Mouse (Mus musculus): ENCODE measurements at regions not wholly inside any gene's neighbourhood (a gene's known extent, or its start where the extent isn't known, plus 50 kb on each side); places are given as distances from the start of the nearest gene placed in this dataset.

DNA sequence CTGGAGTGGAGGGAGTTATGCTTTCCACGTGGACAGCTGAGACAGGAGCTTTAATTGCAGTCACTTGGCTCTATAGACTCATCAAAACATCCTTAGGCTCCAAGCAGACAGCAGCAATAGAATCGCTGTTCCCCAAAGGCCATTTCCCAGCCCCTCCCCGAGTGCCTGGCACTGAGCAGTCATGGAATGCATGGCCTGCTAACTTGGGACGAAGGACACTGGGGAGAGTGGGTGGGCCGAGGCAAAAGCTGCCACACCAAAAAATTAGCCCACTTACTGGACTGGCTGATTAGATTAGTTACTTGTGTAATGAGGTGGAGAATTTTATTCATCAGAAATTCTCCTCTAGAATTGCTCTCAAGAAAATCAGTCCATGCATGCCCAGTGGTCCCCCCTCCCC, 172.3 kb downstream of the Cdca7 start:
- TF ChIP-seq MAFK (IDR thresholded peaks at IDR 0.05; ENCODE audit: borderline replicate concordance, low read depth, low read length) = no peak
- no peak for TF ChIP-seq NRF1 (IDR thresholded peaks at IDR 0.05; ENCODE audit: insufficient read depth, low read depth, low read length, poor library complexity, severe bottlenecking)
- no peak for TF ChIP-seq ZC3H11A (IDR thresholded peaks at IDR 0.05; ENCODE audit: low read depth, low read length)
- TF ChIP-seq MXI1 (IDR thresholded peaks at IDR 0.05; ENCODE audit: low read depth, low read length) = no peak
- TF ChIP-seq EP300 (IDR thresholded peaks at IDR 0.05; ENCODE audit: low read depth in 1 of 2, low read length in 2 of 2) = no peak
- TF ChIP-seq MYC (IDR thresholded peaks at IDR 0.05; ENCODE audit: low read depth, low read length) = no peak
- no peak for TF ChIP-seq KAT2A (conservative IDR thresholded peaks at IDR 0.05; ENCODE audit: low read depth, low read length)
- no peak for TF ChIP-seq ELF1 (IDR thresholded peaks at IDR 0.05; ENCODE audit: low read depth, low read length)
- Histone ChIP-seq H3K79me2 (ENCODE audit: control insufficient read depth, insufficient read depth, low read length, poor library complexity) (no peaks in the 10 kb centered on the region), H3K4me3 (ENCODE audit: control insufficient read depth in 1 of 2, insufficient read depth in 1 of 2, low read depth in 2 of 2, low read length in 2 of 2) (no peak overlapping the region), H3K4me1 (ENCODE audit: control insufficient read depth in 1 of 2, insufficient read depth in 2 of 2, low read length in 2 of 2) (no peaks in the 10 kb centered on the region), H3K27me3 (ENCODE audit: control insufficient read depth in 1 of 2, insufficient read depth in 2 of 2, low read length in 2 of 2) (peaks cover 8 to 14% of the 10 kb centered on the region in 2 experiments), H3K27ac (ENCODE audit: control insufficient read depth, low read depth, low read length) (no peak overlapping the region), H3K36me3 (ENCODE audit: control insufficient read depth in 1 of 2, insufficient read depth in 2 of 2, low read length in 2 of 2) (no peaks in the 10 kb centered on the region), H3K9ac (ENCODE audit: control insufficient read depth, low read depth, low read length, poor library complexity, severe bottlenecking) (no peak overlapping the region), H3K9me3 (replicated peaks; ENCODE audit: insufficient read depth, low read length) (no peaks in the 10 kb centered on the region)
- no peak for DNase-seq (ENCODE audit: low read depth, low spot score)

DNA sequence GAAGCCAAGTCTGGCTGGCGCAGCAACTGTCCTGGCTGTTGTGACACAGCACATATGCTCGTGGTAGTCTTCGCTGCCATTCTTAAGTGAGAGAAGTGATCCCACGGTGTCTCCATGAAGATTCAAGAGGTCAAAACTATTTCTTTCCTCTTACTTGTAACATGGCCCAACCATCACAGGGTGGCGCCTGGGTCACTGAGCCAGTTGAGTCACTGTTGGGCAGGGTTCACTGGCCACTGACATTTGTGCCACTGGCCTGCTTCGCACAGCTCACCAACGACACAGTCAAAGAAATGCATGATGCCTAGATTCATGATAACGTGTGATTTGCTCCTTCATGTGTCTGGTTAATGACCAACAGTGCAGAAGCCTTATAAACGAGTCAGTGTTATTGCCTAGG, 179.9 kb downstream of the Cdca7 start:
- H3K9me3 ChIP-seq (replicated peaks; ENCODE audit: insufficient read depth, low read length) = no peaks in the 10 kb centered on the region

DNA sequence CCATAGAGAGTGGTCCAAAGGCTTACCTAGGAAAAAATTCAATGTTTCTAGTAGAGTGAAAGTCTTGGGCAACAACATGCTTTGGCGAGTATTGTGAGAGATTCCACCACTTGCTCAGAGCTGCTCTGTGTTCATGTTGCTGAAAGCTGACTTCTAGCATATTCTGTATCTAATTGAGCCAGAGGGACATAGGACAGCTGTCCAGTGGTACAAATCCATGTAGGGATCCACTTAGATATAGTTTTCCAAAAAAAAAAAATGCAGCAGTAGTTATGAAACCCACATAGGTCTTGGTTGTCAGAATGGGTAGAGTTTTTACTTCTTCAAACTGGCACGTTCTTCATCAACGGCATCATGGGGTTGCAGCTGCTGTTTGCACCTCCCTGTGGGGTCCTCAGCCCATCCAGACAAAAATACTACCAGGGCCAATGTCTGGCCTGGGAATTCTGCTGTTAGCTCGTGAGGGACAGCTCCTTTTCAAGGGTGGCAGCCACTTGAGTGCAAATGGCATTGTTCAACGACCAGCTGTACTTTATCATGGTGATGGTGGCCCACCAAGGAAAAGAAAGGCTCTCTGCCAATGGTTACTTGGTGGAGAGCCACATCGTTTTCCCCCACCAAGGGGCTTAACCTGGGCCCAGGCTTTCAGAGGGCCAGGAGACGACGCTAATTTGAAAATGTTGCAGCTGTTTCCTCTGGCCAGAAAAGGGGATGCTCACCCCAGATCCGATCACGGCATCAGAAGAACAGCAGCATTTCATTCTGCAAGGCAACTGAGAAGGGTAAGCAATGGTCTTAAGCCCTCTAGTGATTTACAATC, 181.4 kb downstream of the Cdca7 start:
- TF ChIP-seq BHLHE40 (IDR thresholded peaks at IDR 0.05; ENCODE audit: borderline replicate concordance, low read depth, low read length) (no peak), USF2 (IDR thresholded peaks at IDR 0.05; ENCODE audit: borderline replicate concordance in 1 of 2, insufficient read depth in 1 of 2, low read depth in 1 of 2, low read length in 2 of 2) (no peak), TBP (IDR thresholded peaks at IDR 0.05; ENCODE audit: low read depth, low read length) (no peak), ZMIZ1 (IDR thresholded peaks at IDR 0.05; ENCODE audit: low read depth, low read length) (no peak), ETS1 (IDR thresholded peaks at IDR 0.05; ENCODE audit: low read depth, low read length) (no peak), MEF2A (IDR thresholded peaks at IDR 0.05; ENCODE audit: extremely low read depth, insufficient replicate concordance, low read depth, low read length, poor library complexity, severe bottlenecking) (no peak), NELFE (IDR thresholded peaks at IDR 0.05; ENCODE audit: low read depth, low read length) (no peak)
- no peaks in the 10 kb centered on the region for H3K4me1 ChIP-seq (ENCODE audit: control insufficient read depth in 1 of 2, insufficient read depth in 2 of 2, low read length in 2 of 2)

More for the DNA sequence above, 179.9 kb downstream of the Cdca7 start:
- Histone ChIP-seq H3K36me3 (ENCODE audit: control insufficient read depth in 1 of 2, insufficient read depth in 2 of 2, low read length in 2 of 2) (no peaks in the 10 kb centered on the region), H3K27me3 (ENCODE audit: control insufficient read depth in 1 of 2, insufficient read depth in 2 of 2, low read length in 2 of 2) (peaks cover 4 to 5% of the 10 kb centered on the region in 2 experiments), H3K9ac (ENCODE audit: control insufficient read depth, low read depth, low read length, poor library complexity, severe bottlenecking) (no peak overlapping the region), H3K4me3 (ENCODE audit: control insufficient read depth in 1 of 2, insufficient read depth in 1 of 2, low read depth in 2 of 2, low read length in 2 of 2) (no peak overlapping the region), H3K79me2 (ENCODE audit: control insufficient read depth, insufficient read depth, low read length, poor library complexity) (no peaks in the 10 kb centered on the region), H3K4me1 (ENCODE audit: control insufficient read depth in 1 of 2, insufficient read depth in 2 of 2, low read length in 2 of 2) (no peaks in the 10 kb centered on the region), H3K27ac (ENCODE audit: control insufficient read depth, low read depth, low read length) (no peak overlapping the region)
- TF ChIP-seq ZKSCAN1 (IDR thresholded peaks at IDR 0.05; ENCODE audit: low read depth, low read length) (no peak), SMC3 (IDR thresholded peaks at IDR 0.05; ENCODE audit: low read depth, low read length) (peak; percentile 42), RAD21 (IDR thresholded peaks at IDR 0.05; ENCODE audit: low read depth, low read length) (peak; percentile 5), CTCF (IDR thresholded peaks at IDR 0.05 in 2 of 3, conservative IDR thresholded peaks at IDR 0.05 in 1 of 3; ENCODE audit: control insufficient read depth in 1 of 3, insufficient read depth in 1 of 3, low read depth in 2 of 3, low read length in 3 of 3, poor library complexity in 1 of 3, severe bottlenecking in 1 of 3) (0 out of 6 replicates have a peak, but pooled peaks of 1 of the 3 experiments have one; percentile 3)
- no peak for DNase-seq (ENCODE audit: low read depth, low spot score)

More for the DNA sequence above, 181.4 kb downstream of the Cdca7 start:
- Histone ChIP-seq H3K9ac (ENCODE audit: control insufficient read depth, low read depth, low read length, poor library complexity, severe bottlenecking) (no peak overlapping the region), H3K27me3 (ENCODE audit: control insufficient read depth in 1 of 2, insufficient read depth in 2 of 2, low read length in 2 of 2) (peaks cover 3% of the 10 kb centered on the region in 2 experiments), H3K27ac (ENCODE audit: control insufficient read depth, low read depth, low read length) (no peak overlapping the region), H3K79me2 (ENCODE audit: control insufficient read depth, insufficient read depth, low read length, poor library complexity) (no peaks in the 10 kb centered on the region), H3K36me3 (ENCODE audit: control insufficient read depth in 1 of 2, insufficient read depth in 2 of 2, low read length in 2 of 2) (no peaks in the 10 kb centered on the region), H3K4me3 (ENCODE audit: control insufficient read depth in 1 of 2, insufficient read depth in 1 of 2, low read depth in 2 of 2, low read length in 2 of 2) (no peak overlapping the region), H3K9me3 (replicated peaks; ENCODE audit: insufficient read depth, low read length) (no peaks in the 10 kb centered on the region)
- no peak for DNase-seq (ENCODE audit: low read depth, low spot score)

Data from MEL (cell line).